Mouse (Mus musculus): ENCODE measurements around the gene Slc28a1.

DNA sequence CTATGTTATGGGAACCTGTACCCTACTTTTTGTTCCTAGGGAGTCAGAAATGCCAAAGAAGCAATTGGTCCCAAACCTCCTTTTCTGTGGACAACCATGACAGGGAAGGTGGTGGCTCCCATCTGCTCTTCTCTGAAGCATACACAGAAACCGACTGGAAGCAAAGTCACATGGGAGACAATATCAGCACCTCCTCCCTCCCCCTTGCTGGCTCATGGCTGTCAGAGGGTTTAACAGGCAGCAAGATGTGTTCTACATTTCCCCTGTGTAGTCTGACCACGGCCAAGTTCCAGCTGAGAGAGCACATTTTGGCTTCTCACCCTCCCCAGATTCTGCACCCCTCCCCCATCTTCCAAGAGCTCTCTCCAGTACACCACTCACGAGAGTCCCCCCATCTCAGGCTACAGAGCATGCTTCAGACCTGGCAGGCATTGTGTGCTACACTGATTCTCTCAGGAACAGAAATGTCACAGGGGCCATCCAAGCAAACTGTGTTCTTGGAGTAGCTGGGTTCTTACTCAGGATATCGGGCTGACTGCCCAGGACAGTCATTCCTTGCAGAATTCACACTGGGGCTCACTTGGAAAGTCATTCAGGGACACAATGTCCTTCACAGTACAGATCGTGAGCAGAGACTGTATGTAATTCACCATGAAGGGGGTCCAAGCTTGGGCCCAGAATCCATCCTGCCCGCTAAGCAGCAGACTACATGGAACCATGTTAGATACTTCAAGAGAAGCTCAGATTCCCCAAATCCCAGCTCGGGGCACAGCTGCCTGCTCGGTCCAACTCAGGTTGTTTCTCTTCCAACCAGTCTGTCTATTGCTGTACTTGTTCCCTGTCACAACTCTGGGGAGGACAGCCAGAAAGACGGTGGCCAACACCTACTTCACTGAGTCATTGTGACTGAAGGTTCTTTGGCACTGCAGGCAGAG is 4.6 kb upstream of the Slc28a1 start:
- TF ChIP-seq CTCF (IDR thresholded peaks at IDR 0.05; ENCODE audit: borderline replicate concordance, insufficient read depth, low read depth, low read length) (no peak), POLR2A (IDR thresholded peaks at IDR 0.05; ENCODE audit: borderline replicate concordance, insufficient read depth, low read length) (no peak)

All from cerebellum, adult 2 months (tissue).